Mouse (Mus musculus): ENCODE data around the gene Srm.

Srm gene

DNA sequence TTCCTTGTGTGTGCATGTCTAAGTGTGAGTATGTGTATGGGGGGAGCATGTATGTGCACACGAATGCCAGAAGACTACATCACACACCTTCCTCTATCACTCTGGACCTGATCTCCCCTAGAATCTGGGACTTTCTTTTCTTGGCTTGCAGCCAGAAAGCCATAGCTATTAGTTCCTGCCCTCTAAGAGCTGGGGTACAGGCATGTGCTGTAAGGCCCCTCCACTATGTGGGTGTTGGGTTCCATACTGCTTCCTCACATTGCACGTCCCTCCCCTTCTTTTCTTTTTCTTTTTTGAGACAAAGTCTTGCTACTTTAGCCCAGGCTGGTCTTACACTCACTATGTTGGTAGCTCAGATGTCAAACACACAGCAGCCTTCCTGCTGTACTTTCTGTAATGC lies 44.0 kb downstream of the Srm start:
- no peak for DNase-seq (ENCODE audit: low read depth, low spot score)

DNA sequence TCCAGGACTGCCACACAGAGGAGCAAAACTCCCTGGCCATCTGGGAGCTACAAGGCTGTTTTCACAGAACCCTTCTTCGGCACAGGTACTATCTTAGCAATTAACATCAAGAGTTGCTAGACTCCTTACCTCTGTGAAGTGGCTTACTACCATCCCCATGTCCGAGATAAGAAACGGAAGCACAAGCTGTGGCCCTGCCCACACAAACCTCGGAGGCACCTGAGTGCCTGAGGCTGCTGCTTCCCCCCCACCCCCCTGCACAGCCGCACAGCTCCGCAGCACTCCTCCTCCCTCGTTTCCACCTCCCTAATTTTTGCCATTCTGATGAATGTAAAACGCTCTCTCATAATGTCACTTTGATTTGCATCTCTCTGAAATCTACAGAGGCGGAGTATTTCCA lies 47.0 kb downstream of the Srm start:
- DNase-seq (ENCODE audit: low read depth, low spot score), result no peak

- no peak for DNase-seq (ENCODE audit: low read depth, low spot score)
These were observed 48.2 kb downstream of the Srm start for GRCm38 (mm10) chr4:148639455-148639854.

DNA sequence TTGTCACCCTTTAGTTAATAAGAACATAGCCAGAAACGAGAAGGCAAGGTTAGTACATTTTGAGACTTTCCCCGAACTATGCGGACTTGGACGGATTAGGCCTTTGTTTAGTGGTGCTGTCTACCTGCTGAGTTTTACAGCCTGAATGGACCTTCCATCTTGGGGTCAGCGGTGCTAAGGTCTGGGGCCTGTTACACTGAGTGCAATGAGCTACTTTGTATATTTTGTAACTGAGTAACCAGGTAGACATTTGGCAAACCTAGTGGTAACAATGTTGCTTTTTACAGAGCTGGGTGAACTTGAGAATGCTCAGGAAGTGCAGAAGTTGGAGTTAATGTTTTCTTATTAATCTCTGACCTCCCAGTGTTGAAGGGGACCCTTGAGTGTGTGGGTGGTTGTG lies 49.8 kb downstream of the Srm start:
- no peak for DNase-seq (ENCODE audit: low read depth, low spot score)

GRCm38 (mm10) chr4:148643291-148644156 lies 52.2 kb downstream of the Srm start, which contains the start of gene Gm572:
Gene Gm572, plus strand, starts transcription at chr4:148643317.
- no peak for DNase-seq (ENCODE audit: low read depth, low spot score)

DNA sequence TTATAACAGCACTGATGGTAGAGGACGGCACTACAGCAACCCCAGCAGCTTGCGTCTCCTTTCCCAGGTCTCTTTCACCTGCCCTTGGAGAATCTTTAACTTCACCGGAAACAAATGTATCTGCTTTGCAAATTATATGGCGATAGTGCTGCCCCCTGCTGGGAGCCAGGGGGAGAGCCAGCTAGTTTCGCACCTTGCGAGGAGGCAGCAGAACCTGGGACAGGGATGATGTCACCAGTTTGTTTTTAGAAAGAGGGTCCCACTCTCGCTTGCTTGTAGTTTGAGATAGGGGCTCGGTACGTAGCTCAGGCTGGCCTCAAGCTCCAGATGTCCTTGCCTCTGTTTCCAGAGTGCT lies 52.8 kb downstream of the Srm start:
- DNase-seq (ENCODE audit: low read depth, low spot score), result peak; percentile 49

All from skeletal muscle tissue, adult 2 months (tissue).